24 mouse cellular contexts compared by ENCODE assay signal in genomic region chr5:66123295-66124088, GRCm38 (mm10). TPM values are rescaled to one million over a fixed set of nuclear protein-coding genes. Genes with fewer than 3 reads are reported as not detected.
DNase-seq lines count a peak whose midpoint lies in the region; ATAC-seq lines count a peak whose summit lies in the region.
"Had no signal": no experiment of that assay in that cellular context is flagged by ENCODE, and none has a peak within 500 bp of the region (broad histone marks: within the 10 kb centered on the region; RNA-seq: fewer than 3 reads in every experiment).

No protein-coding gene starts in this region.

- no peak overlapping the region for H3K4me3 ChIP-seq in lung, embryonic 16.5 days (ENCODE audit: low read length)
- H3K4me3 ChIP-seq in brown adipose tissue, adult 24 weeks (ENCODE audit: insufficient read depth, low read depth, low read length), result no peak overlapping the region
- H3K4me3 ChIP-seq in forebrain, embryonic 14.5 days (ENCODE audit: low read depth, low read length), result no peak overlapping the region
- H3K4me3 ChIP-seq: embryonic facial prominence, embryonic 13.5 days; forebrain, embryonic 12.5 days; heart, adult 2 months; heart, embryonic 15.5 days; hindbrain, embryonic 10.5 days; intestine, embryonic 15.5 days had no signal

- no peaks in the 10 kb centered on the region for H3K27me3 ChIP-seq in lung, embryonic 16.5 days (ENCODE audit: control insufficient read depth, insufficient read depth, low read depth, low read length)
- H3K27me3 ChIP-seq in forebrain, embryonic 14.5 days (replicated peaks; ENCODE audit: control insufficient read depth, insufficient read depth, low read length), result no peaks in the 10 kb centered on the region
- H3K27me3 ChIP-seq: embryonic facial prominence, embryonic 13.5 days; forebrain, embryonic 12.5 days; heart, embryonic 15.5 days; intestine, embryonic 15.5 days; Patski had no signal

- no peak overlapping the region for H3K27ac ChIP-seq in lung, embryonic 16.5 days (ENCODE audit: low read length)
- peak overlapping the region; percentile 44 for H3K27ac ChIP-seq in brown adipose tissue, adult 24 weeks (replicated peaks; ENCODE audit: low read depth, low read length)
- no peak overlapping the region for H3K27ac ChIP-seq in forebrain, embryonic 14.5 days (ENCODE audit: low read depth, low read length)
- H3K27ac ChIP-seq: embryonic facial prominence, embryonic 13.5 days; forebrain, embryonic 12.5 days; heart, adult 2 months; heart, embryonic 15.5 days; hindbrain, embryonic 10.5 days; hindbrain, embryonic 14.5 days; intestine, embryonic 15.5 days had no signal

- WGBS in lung, embryonic 16.5 days, result 81% methylated on average over 12 of the region's 12 CpGs
- 91% methylated on average over 12 of the region's 12 CpGs for WGBS in forebrain, embryonic 14.5 days

- H3K9ac ChIP-seq in lung, embryonic 16.5 days (ENCODE audit: low read length), result no peak overlapping the region
- no peak overlapping the region for H3K9ac ChIP-seq in forebrain, embryonic 14.5 days (ENCODE audit: low read length)
- H3K9ac ChIP-seq: embryonic facial prominence, embryonic 13.5 days; forebrain, embryonic 12.5 days; forebrain, postnatal 0 days; heart, embryonic 15.5 days; hindbrain, embryonic 14.5 days; intestine, embryonic 15.5 days had no signal

- H3K4me2 ChIP-seq in lung, embryonic 16.5 days (ENCODE audit: low read depth, low read length), result no peak overlapping the region
- H3K4me2 ChIP-seq in forebrain, embryonic 14.5 days (ENCODE audit: low read length), result no peak overlapping the region
- H3K4me2 ChIP-seq: embryonic facial prominence, embryonic 13.5 days; forebrain, embryonic 12.5 days; heart, embryonic 11.5 days; heart, embryonic 15.5 days; hindbrain, embryonic 14.5 days; intestine, embryonic 15.5 days had no signal

- no peaks in the 10 kb centered on the region for H3K9me3 ChIP-seq in lung, embryonic 16.5 days (ENCODE audit: control insufficient read depth, low read length)
- H3K9me3 ChIP-seq in forebrain, embryonic 14.5 days (replicated peaks; ENCODE audit: control insufficient read depth, low read length), result no peaks in the 10 kb centered on the region
- H3K9me3 ChIP-seq: embryonic facial prominence, embryonic 13.5 days; forebrain, embryonic 12.5 days; heart, embryonic 15.5 days; hindbrain, embryonic 10.5 days; intestine, embryonic 15.5 days had no signal

- H3K36me3 ChIP-seq in lung, embryonic 16.5 days (ENCODE audit: control insufficient read depth, insufficient read depth, low read length), result no peaks in the 10 kb centered on the region
- no peaks in the 10 kb centered on the region for H3K36me3 ChIP-seq in forebrain, embryonic 14.5 days (ENCODE audit: control insufficient read depth, insufficient read depth, low read length)
- H3K36me3 ChIP-seq: embryonic facial prominence, embryonic 13.5 days; forebrain, embryonic 12.5 days; heart, embryonic 15.5 days; hindbrain, embryonic 10.5 days; intestine, embryonic 15.5 days had no signal

- 0 out of 2 replicates have a peak, but pooled peaks cover 4% of the 10 kb centered on the region for H3K4me1 ChIP-seq in lung, embryonic 16.5 days (replicated peaks; ENCODE audit: control insufficient read depth, insufficient read depth, low read length)
- H3K4me1 ChIP-seq in brown adipose tissue, adult 24 weeks (ENCODE audit: control insufficient read depth, insufficient read depth, insufficient read length, low read length), result peaks cover 11% of the 10 kb centered on the region
- no peaks in the 10 kb centered on the region for H3K4me1 ChIP-seq in forebrain, embryonic 14.5 days (ENCODE audit: control insufficient read depth, insufficient read depth, low read length)
- H3K4me1 ChIP-seq: embryonic facial prominence, embryonic 13.5 days; forebrain, embryonic 12.5 days; heart, embryonic 15.5 days had no signal

- peak; percentile 67 for DNase-seq in adrenal gland, adult 8-10 months
- no peak for DNase-seq in adrenal gland, postnatal 4 days (ENCODE audit: low spot score in 2 of 2)
- no peak for DNase-seq in lung, postnatal 25 days (ENCODE audit: low spot score)
- peak; percentile 19 for DNase-seq in 3T3-L1 (ENCODE audit: low read depth, low spot score)
- DNase-seq in forebrain, embryonic 14.5 days (ENCODE audit: low spot score), result no peak
- DNase-seq: cerebellum, adult 18-20 months; cerebellum, adult 9-11 months; cerebellum, postnatal 36 days; forebrain, postnatal 0 days; gastrocnemius, postnatal 14 days; heart, adult 2 months; heart, postnatal 14 days had no signal

- peak; percentile 31; the same call in 1 of the 2 replicates for ATAC-seq in lung, embryonic 16.5 days (ENCODE audit: low read depth)
- no peak for ATAC-seq in forebrain, embryonic 14.5 days
- ATAC-seq: activated CD4-positive, CD25-positive, alpha-beta regulatory T cell, adult 4 months; forebrain, postnatal 0 days; intestine, embryonic 15.5 days; Patski had no signal

RNA-seq across cellular contexts. Expression of gene Rbm47, which starts 49.4 kb away (rescaled TPM):
- total RNA-seq in adrenal gland, adult 8-10 months (2022), result 100 to 1,000 TPM in 2 of 4 experiments, 10 to 100 TPM in 2; 76.0 to 130 (median 96.1) TPM
- total RNA-seq in adrenal gland, postnatal 4 days (2021), result 10 to 100 TPM; 63.2 to 73.3 TPM
- 39.2 and 43.9 TPM in 2 replicates for polyA plus RNA-seq in lung, embryonic 16.5 days (2015; fragmentation: Nextera tagmentation; extraction: Ambion mirVana)
- 36.3 and 37.5 TPM in 2 replicates for polyA plus RNA-seq in brown adipose tissue, adult 24 weeks (2012; ENCODE audit: insufficient read depth, insufficient read length, missing spikeins)
- polyA plus RNA-seq in forebrain, embryonic 14.5 days (2014; fragmentation: Nextera tagmentation; extraction: Ambion mirVana), result 2.2 and 2.7 TPM in 2 replicates
- total RNA-seq: MEL had no signal

Comparison
In these comparisons a context has a peak if more than half of its experiments do, and no peak if none do; other contexts are left out.
1. DNase-seq: peak in adrenal gland, adult 8-10 months (single experiment) and 3T3-L1 (single experiment); none in adrenal gland, postnatal 4 days (0 of 2), lung, postnatal 25 days (single experiment) and forebrain, embryonic 14.5 days (single experiment).
2. RNA of gene Rbm47, which starts 49.4 kb away (polyA plus RNA-seq): 39.2 to 43.9 TPM in lung, embryonic 16.5 days and 36.3 to 37.5 TPM in brown adipose tissue, adult 24 weeks; 2.2 to 2.7 TPM in forebrain, embryonic 14.5 days; every median in the first group is over 10 times any median in the second.